Mouse (Mus musculus): Measurements from ENCODE around the gene Ifngr1.

DNA sequence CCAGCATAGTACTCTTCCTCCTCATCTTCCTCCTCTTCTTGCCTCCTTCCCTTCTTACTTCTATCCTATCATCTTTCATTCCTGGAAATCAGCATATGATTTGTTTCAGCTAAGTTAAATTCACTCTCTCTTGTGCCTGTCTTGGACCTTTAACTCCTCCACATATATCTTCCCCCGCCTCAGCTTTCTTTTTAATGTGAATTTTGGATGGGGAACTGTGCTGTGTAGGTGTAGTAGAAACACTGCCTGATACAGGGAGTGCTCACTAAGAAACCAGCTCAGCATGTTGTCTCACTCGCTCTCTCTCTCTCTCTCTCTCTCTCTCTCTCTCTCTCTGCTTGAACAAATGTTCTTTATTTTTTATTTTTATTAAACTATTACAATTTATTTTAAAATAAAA, 53.4 kb downstream of the Ifngr1 start:
- TF ChIP-seq POLR2A (IDR thresholded peaks at IDR 0.05; ENCODE audit: borderline replicate concordance, extremely low read depth, low read depth, low read length), result no peak
- no peak for TF ChIP-seq CTCF (IDR thresholded peaks at IDR 0.05; ENCODE audit: insufficient read depth, low read length)

Data from lung, adult 2 months (tissue).